Mouse (Mus musculus) kidney, embryonic 16.5 days (tissue): ENCODE data around the gene Gm10337. TPM values are rescaled to one million over a fixed set of nuclear protein-coding genes. Genes with fewer than 3 reads are reported as not detected.

ENCODE experiments used
- ATAC-seq: fragments of 200-750 bp; cut with Nextera tagmentation; 2 replicates; pipeline ENCODE4 v1.8.0; 2017; ENCODE audit warnings: moderate TSS enrichment; ENCODE audit not compliant: low FRiP score, low TSS enrichment
- H3K27ac ChIP-seq: fragments of 300-500 bp; sonication (generic); 2 replicates; pipeline ENCODE4 v1.5.1; 2014; ENCODE audit warnings: low read length
- H3K27me3 ChIP-seq: fragments of 300-500 bp; sonication (generic); 2 replicates; pipeline ENCODE4 v1.6.1; 2014; ENCODE audit warnings: low read length, control low read depth, mixed read lengths; ENCODE audit not compliant: insufficient read depth
- H3K36me3 ChIP-seq: fragments of 300-500 bp; sonication (generic); 2 replicates; pipeline ENCODE4 v1.6.1; 2014; ENCODE audit warnings: low read length, control low read depth, mixed read lengths; ENCODE audit not compliant: insufficient read depth
- H3K4me1 ChIP-seq: fragments of 300-500 bp; sonication (generic); 2 replicates; pipeline ENCODE4 v1.6.1; 2014; ENCODE audit warnings: low read length, control low read depth, mixed read lengths; ENCODE audit not compliant: insufficient read depth
- H3K4me2 ChIP-seq: fragments of 300-500 bp; sonication (generic); replicated peaks from 2 replicates; pipeline ENCODE4 v1.6.1; 2014; ENCODE audit warnings: low read depth, low read length
- H3K4me3 ChIP-seq: fragments of 300-500 bp; sonication (generic); 2 replicates; pipeline ENCODE4 v1.5.1; 2014; ENCODE audit warnings: mild to moderate bottlenecking, low read length
- H3K9ac ChIP-seq: fragments of 300-500 bp; sonication (generic); replicated peaks from 2 replicates; pipeline ENCODE4 v1.6.1; 2014; ENCODE audit warnings: low read length
- H3K9me3 ChIP-seq: fragments of 300-500 bp; sonication (generic); 2 replicates; pipeline ENCODE4 v1.6.1; 2016; ENCODE audit warnings: low read length, control low read depth
- whole genome bisulfite sequencing: fragments of 180-500 bp; shearing (Covaris S2); extraction: QIAGEN DNeasy Blood & Tissue Kit; methylation state at CpG from one replicate; pipeline ENCODE4 v1.1.7; 2014; 5-methylcytosine and 5-hydroxymethylcytosine counted together
- polyA plus RNA-seq: library from polyadenylated mRNA; unstranded; fragments of >200 nt; fragmentation: Nextera tagmentation; extraction: Ambion mirVana; gene quantifications from 2 replicates; pipeline ENCODE4 v1.2.1, GENCODE M21; 2015

Gene Gm10337
- polyA plus RNA-seq, 1 experiment from 2014 or later = 6.7 TPM

GRCm38 (mm10) chr15:102505770-102506463, 2.4 kb downstream of the Gm10337 start:
- peaks cover 42% of the 10 kb centered on the region for H3K36me3 ChIP-seq

GRCm38 (mm10) chr15:102506464-102506830, 2.9 kb downstream of the Gm10337 start:
- Histone ChIP-seq H3K4me1 (peaks cover 45% of the 10 kb centered on the region), H3K4me3 (no peak overlapping the region), H3K9ac (no peak overlapping the region), H3K27me3 (no peaks in the 10 kb centered on the region), H3K4me2 (no peak overlapping the region), H3K9me3 (no peaks in the 10 kb centered on the region), H3K27ac (0 out of 2 replicates have a peak overlapping the region, but pooled peaks have one; percentile 10), H3K36me3 (peaks cover 37% of the 10 kb centered on the region)
- no peak for ATAC-seq
- WGBS = 15% methylated on average over 2 of the region's 2 CpGs

More at GRCm38 (mm10) chr15:102505770-102506463, 2.4 kb downstream of the Gm10337 start:
- H3K9ac ChIP-seq = no peak overlapping the region
- no peak overlapping the region for H3K4me3 ChIP-seq
- ATAC-seq = no peak
- WGBS = 75% methylated on average over 9 of the region's 9 CpGs
- H3K9me3 ChIP-seq = no peaks in the 10 kb centered on the region
- peaks cover 41% of the 10 kb centered on the region for H3K4me1 ChIP-seq
- no peak overlapping the region for H3K4me2 ChIP-seq
- H3K27me3 ChIP-seq = no peaks in the 10 kb centered on the region
- H3K27ac ChIP-seq = 0 out of 2 replicates have a peak overlapping the region, but pooled peaks have one; percentile 10

- 88% methylated on average over 1 of the region's 1 CpGs for WGBS
- Histone ChIP-seq H3K36me3 (peaks cover 32% of the 10 kb centered on the region), H3K27me3 (no peaks in the 10 kb centered on the region), H3K4me3 (no peak overlapping the region), H3K4me1 (peaks cover 45% of the 10 kb centered on the region), H3K9me3 (no peaks in the 10 kb centered on the region), H3K27ac (no peak overlapping the region), H3K4me2 (no peak overlapping the region), H3K9ac (no peak overlapping the region)
- no peak for ATAC-seq
These were observed 3.3 kb downstream of the Gm10337 start for GRCm38 (mm10) chr15:102506864-102507263.

- Histone ChIP-seq H3K9me3 (no peaks in the 10 kb centered on the region), H3K4me2 (no peak overlapping the region), H3K4me3 (no peak overlapping the region), H3K9ac (no peak overlapping the region), H3K4me1 (peaks cover 50% of the 10 kb centered on the region), H3K27ac (no peak overlapping the region), H3K36me3 (peaks cover 26% of the 10 kb centered on the region; the same call in 1 of the 2 replicates), H3K27me3 (no peaks in the 10 kb centered on the region)
- ATAC-seq = no peak
These were observed 4.0 kb downstream of the Gm10337 start for GRCm38 (mm10) chr15:102507561-102507960.

- no peaks in the 10 kb centered on the region for H3K27me3 ChIP-seq
- no peak overlapping the region for H3K9ac ChIP-seq
- H3K4me3 ChIP-seq = no peak overlapping the region
- peaks cover 54% of the 10 kb centered on the region for H3K4me1 ChIP-seq
- whole genome bisulfite sequencing = 89% methylated on average over 3 of the region's 3 CpGs
- no peak overlapping the region for H3K27ac ChIP-seq
- no peaks in the 10 kb centered on the region for H3K9me3 ChIP-seq
- ATAC-seq = no peak
- H3K4me2 ChIP-seq = no peak overlapping the region
- peaks cover 18% of the 10 kb centered on the region; the same call in 1 of the 2 replicates for H3K36me3 ChIP-seq
These were observed 4.8 kb downstream of the Gm10337 start for GRCm38 (mm10) chr15:102508336-102508735.

- Histone ChIP-seq H3K4me3 (peak overlapping the region; percentile 75), H3K4me1 (peaks cover 52% of the 10 kb centered on the region), H3K27ac (peak overlapping the region; percentile 82), H3K9me3 (no peaks in the 10 kb centered on the region), H3K27me3 (no peaks in the 10 kb centered on the region), H3K9ac (peak overlapping the region; percentile 75), H3K36me3 (peaks cover 2% of the 10 kb centered on the region; the same call in 1 of the 2 replicates), H3K4me2 (peak overlapping the region; percentile 82)
- peak; percentile 50 for ATAC-seq
- 5% methylated on average over 9 of the region's 9 CpGs for WGBS
These were observed 6.6 kb downstream of the Gm10337 start for GRCm38 (mm10) chr15:102510110-102510509.

GRCm38 (mm10) chr15:102510590-102511284, 7.2 kb downstream of the Gm10337 start:
- ATAC-seq = peak; percentile 92
- H3K27me3 ChIP-seq = no peaks in the 10 kb centered on the region
- H3K9me3 ChIP-seq = no peaks in the 10 kb centered on the region
- peak overlapping the region; percentile 82 for H3K4me2 ChIP-seq
- H3K27ac ChIP-seq = peak overlapping the region; percentile 82
- WGBS = 3% methylated on average over 34 of the region's 34 CpGs
- H3K4me3 ChIP-seq = peak overlapping the region; percentile 75
- no peaks in the 10 kb centered on the region for H3K36me3 ChIP-seq
- H3K4me1 ChIP-seq = peaks cover 52% of the 10 kb centered on the region
- peak overlapping the region; percentile 75 for H3K9ac ChIP-seq

- no peak for ATAC-seq
- Histone ChIP-seq H3K9me3 (no peaks in the 10 kb centered on the region), H3K4me2 (peak overlapping the region; percentile 82), H3K9ac (peak overlapping the region; percentile 75), H3K36me3 (no peaks in the 10 kb centered on the region), H3K27ac (peak overlapping the region; percentile 82), H3K4me3 (peak overlapping the region; percentile 75; the same call in 1 of the 2 replicates), H3K4me1 (peaks cover 52% of the 10 kb centered on the region), H3K27me3 (no peaks in the 10 kb centered on the region)
- WGBS = 9% methylated on average over 6 of the region's 6 CpGs
These were observed 7.8 kb downstream of the Gm10337 start for GRCm38 (mm10) chr15:102511285-102511833.

- H3K9ac ChIP-seq = no peak overlapping the region
- 0 out of 2 replicates have a peak overlapping the region, but pooled peaks have one; percentile 82 for H3K4me2 ChIP-seq
- no peaks in the 10 kb centered on the region for H3K27me3 ChIP-seq
- H3K4me1 ChIP-seq = peaks cover 46% of the 10 kb centered on the region
- WGBS = 33% methylated on average over 5 of the region's 5 CpGs
- no peak for ATAC-seq
- H3K4me3 ChIP-seq = no peak overlapping the region
- peak overlapping the region; percentile 1; the same call in 1 of the 2 replicates for H3K27ac ChIP-seq
- H3K9me3 ChIP-seq = no peaks in the 10 kb centered on the region
- no peaks in the 10 kb centered on the region for H3K36me3 ChIP-seq
These were observed 8.5 kb downstream of the Gm10337 start for GRCm38 (mm10) chr15:102512010-102512409.
